Mouse (Mus musculus) bone marrow, adult 2 months (tissue): ENCODE measurements at regions not wholly inside any gene's neighbourhood (a gene's known extent, or its start where the extent isn't known, plus 50 kb on each side); places are given as distances from the start of the nearest gene placed in this dataset.

ENCODE experiments used
- CTCF ChIP-seq: fragments of 200-500 bp; IDR thresholded peaks from 2 replicates; pipeline ENCODE4 v1.5.1; 2011; ENCODE audit warnings: low read length, control low read depth; ENCODE audit not compliant: control insufficient read depth, insufficient read depth
- POLR2A ChIP-seq: fragments of 200-500 bp; IDR thresholded peaks from 2 replicates; pipeline ENCODE4 v1.6.1; 2011; ENCODE audit warnings: low read depth, mild to moderate bottlenecking, control low read depth, low read length, borderline replicate concordance; ENCODE audit not compliant: control insufficient read depth

- TF ChIP-seq CTCF (no peak), POLR2A (no peak)
These were observed 464.1 kb upstream of the Nrp1 start for GRCm38 (mm10) chr8:127894284-127894683.
